Comparison of ENCODE assay signal across 9 mouse cellular contexts in genomic region chr13:94883163-94883965, GRCm38 (mm10). TPM values are rescaled to one million over a fixed set of nuclear protein-coding genes. Genes with fewer than 3 reads are reported as not detected.
DNase-seq lines count a peak whose midpoint lies in the region; ATAC-seq and TF ChIP-seq lines count a peak whose summit lies in the region.
"Had no signal": no experiment of that assay in that cellular context is flagged by ENCODE, and none has a peak within 500 bp of the region (broad histone marks: within the 10 kb centered on the region; RNA-seq: fewer than 3 reads in every experiment).

No protein-coding gene starts in this region.

- no peak for TF ChIP-seq EP300 in liver, embryonic 14.5 days (IDR thresholded peaks at IDR 0.05; ENCODE audit: low read depth)

- no peak overlapping the region for H3K9ac ChIP-seq in liver, embryonic 14.5 days (replicated peaks)
- no peak overlapping the region for H3K9ac ChIP-seq in stomach, embryonic 14.5 days (replicated peaks; ENCODE audit: low read depth, low read length)

- peak overlapping the region; percentile 48 for H3K4me2 ChIP-seq in liver, embryonic 14.5 days (ENCODE audit: low read depth)
- peak overlapping the region; percentile 76 for H3K4me2 ChIP-seq in stomach, embryonic 14.5 days (replicated peaks; ENCODE audit: low read depth, low read length)

- no peak for ATAC-seq in liver, embryonic 14.5 days (ENCODE audit: insufficient read depth)
- ATAC-seq in stomach, embryonic 14.5 days (ENCODE audit: insufficient number of reproducible peaks, insufficient read depth, low FRiP score, low read depth), result peak; percentile 63; the same call in 1 of the 2 replicates

- no peaks in the 10 kb centered on the region for H3K36me3 ChIP-seq in liver, embryonic 14.5 days (replicated peaks; ENCODE audit: control insufficient read depth, insufficient read depth, low read depth)
- H3K36me3 ChIP-seq in stomach, embryonic 14.5 days (ENCODE audit: control insufficient read depth, insufficient read depth, low read length), result no peaks in the 10 kb centered on the region

- peak overlapping the region in 1 of 2 experiments; percentile 27; a peak in 2 of 4 replicates for H3K4me3 ChIP-seq in liver, embryonic 14.5 days (ENCODE audit: insufficient read depth in 1 of 2, low read depth in 2 of 2, low read length in 2 of 2)
- H3K4me3 ChIP-seq in stomach, embryonic 14.5 days (ENCODE audit: low read depth, low read length), result peak overlapping the region; percentile 40

- TF ChIP-seq CTCF in liver, embryonic 14.5 days (IDR thresholded peaks at IDR 0.05; ENCODE audit: low read depth), result no peak

- H3K27me3 ChIP-seq in liver, embryonic 14.5 days (ENCODE audit: control insufficient read depth, insufficient read depth, low read length), result peaks cover 84% of the 10 kb centered on the region
- peaks cover 82% of the 10 kb centered on the region for H3K27me3 ChIP-seq in stomach, embryonic 14.5 days (ENCODE audit: control insufficient read depth, insufficient read depth, low read length)

- no peaks in the 10 kb centered on the region for H3K9me3 ChIP-seq in liver, embryonic 14.5 days (ENCODE audit: control insufficient read depth, low read length)
- H3K9me3 ChIP-seq in stomach, embryonic 14.5 days (ENCODE audit: control insufficient read depth, low read depth, low read length), result no peaks in the 10 kb centered on the region

- H3K27ac ChIP-seq in liver, embryonic 14.5 days, result no peak overlapping the region
- H3K27ac ChIP-seq in stomach, embryonic 14.5 days (ENCODE audit: low read length), result no peak overlapping the region

- 1% methylated on average over 94 of the region's 95 CpGs for WGBS in liver, embryonic 14.5 days (ENCODE audit: insufficient replicate concordance)
- WGBS in stomach, embryonic 14.5 days, result 1% methylated on average over 83 of the region's 95 CpGs

- intact Hi-C loops in gastrocnemius, postnatal 36 days (cut with DNase I), result no loop called here

- peak; percentile 51 for DNase-seq in gastrocnemius, postnatal 10 days
- DNase-seq in gastrocnemius, postnatal 36 days, result no peak
- DNase-seq in Muller cell, postnatal 12 days (ENCODE audit: inconsistent ontology term), result peak; percentile 59
- DNase-seq in embryo, embryonic 9.5 days (ENCODE audit: extremely low spot score), result peak; percentile 65
- DNase-seq in heart, postnatal 4 days, result peak; percentile 41
- no peak for DNase-seq in liver, embryonic 14.5 days (ENCODE audit: low read depth in 3 of 3, low spot score in 3 of 3)
- DNase-seq in c-Kit-positive CD71-positive TER-119-positive erythroid progenitor cells, embryonic 14.5 days (ENCODE audit: low spot score), result no peak

- no peaks in the 10 kb centered on the region for H3K4me1 ChIP-seq in liver, embryonic 14.5 days (replicated peaks; ENCODE audit: control insufficient read depth in 2 of 2, insufficient read depth in 2 of 2, low read length in 1 of 2)
- peaks cover 13% of the 10 kb centered on the region for H3K4me1 ChIP-seq in stomach, embryonic 14.5 days (ENCODE audit: control insufficient read depth, insufficient read depth, low read length)

RNA-seq across cellular contexts. Expression of gene Otp, which starts 8.0 kb away (rescaled TPM):
- not detected for total RNA-seq in gastrocnemius, postnatal 10 days (2021)
- total RNA-seq in gastrocnemius, postnatal 36 days (2021), result not detected
- not detected for total RNA-seq in heart, postnatal 4 days (2021)
- polyA plus RNA-seq in liver, embryonic 14.5 days (2012; rRNA removed), result not detected in 2 replicates
- not detected in 2 replicates for polyA plus RNA-seq in liver, embryonic 14.5 days (2014; fragmentation: Nextera tagmentation; extraction: Ambion mirVana)
- not detected in 2 replicates for polyA plus RNA-seq in stomach, embryonic 14.5 days (2014; fragmentation: Nextera tagmentation; extraction: Ambion mirVana)
- total RNA-seq: heart, adult 18-20 months had no signal

Comparison
In these comparisons a context has a peak if more than half of its experiments do, and no peak if none do; other contexts are left out.
1. DNase-seq: peak in gastrocnemius, postnatal 10 days (single experiment), Muller cell, postnatal 12 days (single experiment), embryo, embryonic 9.5 days (single experiment) and heart, postnatal 4 days (single experiment); none in gastrocnemius, postnatal 36 days (0 of 2), liver, embryonic 14.5 days (0 of 3) and c-Kit-positive CD71-positive TER-119-positive erythroid progenitor cells, embryonic 14.5 days (single experiment).